Mouse (Mus musculus): ENCODE measurements around the gene Slc2a4. TPM values are rescaled to one million over a fixed set of nuclear protein-coding genes. Genes with fewer than 3 reads are reported as not detected.

Slc2a4 gene
- 100 to 1,000 TPM; 158 to 236 TPM for total RNA-seq (2021)
- long read RNA-seq, experiment 1, transcript Slc2a4-201 (11 exons, 2,524 nt) = major isoform, 155 of 235 reads
- long read RNA-seq, experiment 1, partial matches to known transcripts = 49 of 235 reads
- long read RNA-seq, experiment 1, other reads (novel, unspliced or antisense) = 29 of 235 reads
- long read RNA-seq, experiment 2, transcript Slc2a4-201 (11 exons, 2,524 nt) = major isoform, 183 of 250 reads
- long read RNA-seq, experiment 2, partial matches to known transcripts = 42 of 250 reads
- long read RNA-seq, experiment 2, other reads (novel, unspliced or antisense) = 24 of 250 reads

- intact Hi-C loops (cut with DNase I; ENCODE audit: low total_unique reads) = no loop called here
- DNase-seq = peak; percentile 96
Observed at GRCm38 (mm10) chr11:69948066-69948762, at the start of gene Slc2a4. TSS of gene Slc2a4 (minus strand) at chr11:69948188.

- DNase-seq = peak; percentile 93
- intact Hi-C loops (cut with DNase I; ENCODE audit: low total_unique reads) = no loop called here
Observed at GRCm38 (mm10) chr11:69997070-69997509, 49.1 kb upstream of the Slc2a4 start.

GRCm38 (mm10) chr11:69996161-69997061 is 48.4 kb upstream of the Slc2a4 start:
- DNase-seq = peak; percentile 76
- intact Hi-C loops (cut with DNase I; ENCODE audit: low total_unique reads) = no loop called here

GRCm38 (mm10) chr11:69995391-69995960 is 47.5 kb upstream of the Slc2a4 start, which contains the start of gene Phf23:
TSS of gene Phf23 (plus strand) at chr11:69995777.
- intact Hi-C loops (cut with DNase I; ENCODE audit: low total_unique reads) = no loop called here
- peak; percentile 98 for DNase-seq

GRCm38 (mm10) chr11:69994401-69995090 is 46.6 kb upstream of the Slc2a4 start:
- intact Hi-C loops (cut with DNase I; ENCODE audit: low total_unique reads) = no loop called here
- DNase-seq = no peak

DNA sequence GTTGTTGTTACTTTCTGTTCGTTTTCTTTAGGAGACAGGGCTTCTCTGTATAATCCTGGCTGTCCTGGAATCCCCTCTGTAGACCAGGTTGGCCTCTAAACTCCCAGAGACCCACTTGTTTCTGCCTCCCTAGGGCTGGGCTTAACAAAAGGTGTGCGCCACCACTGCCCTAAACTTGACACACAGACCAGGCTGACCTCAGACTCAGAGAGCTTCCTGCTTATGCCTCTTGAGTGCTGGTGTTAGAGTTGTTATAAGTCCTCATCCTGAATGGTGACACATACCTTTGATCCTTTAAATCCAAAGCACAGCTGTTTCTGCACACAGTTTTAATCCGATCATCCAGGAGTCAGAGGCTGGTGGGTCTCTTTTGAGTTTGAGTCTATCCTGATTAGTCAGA is 44.9 kb upstream of the Slc2a4 start:
- DNase-seq = no peak
- intact Hi-C loops (cut with DNase I; ENCODE audit: low total_unique reads) = no loop called here

DNA sequence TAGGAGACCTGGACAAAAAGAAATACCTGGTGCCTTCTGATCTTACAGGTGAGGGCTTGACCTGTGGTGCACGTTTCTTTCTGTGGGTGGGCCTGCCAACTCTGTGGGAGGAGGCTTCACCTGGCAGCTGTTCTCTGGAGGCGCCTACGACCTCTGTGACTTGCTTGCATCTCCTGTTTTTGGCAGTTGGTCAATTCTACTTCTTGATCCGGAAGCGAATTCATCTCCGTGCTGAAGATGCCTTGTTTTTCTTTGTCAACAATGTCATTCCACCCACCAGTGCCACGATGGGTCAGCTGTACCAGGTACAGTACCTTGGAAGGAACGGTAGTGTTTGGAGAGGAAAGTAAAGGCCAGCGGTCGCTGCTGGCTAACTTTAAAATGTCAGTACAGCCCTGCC is 44.4 kb upstream of the Slc2a4 start:
- intact Hi-C loops (cut with DNase I; ENCODE audit: low total_unique reads) = no loop called here

GRCm38 (mm10) chr11:69991711-69992110 is 43.7 kb upstream of the Slc2a4 start:
- DNase-seq = no peak
- intact Hi-C loops (cut with DNase I; ENCODE audit: low total_unique reads) = no loop called here

More for the DNA sequence above, 44.4 kb upstream of the Slc2a4 start:
- DNase-seq = no peak

GRCm38 (mm10) chr11:69990850-69991691 is 43.1 kb upstream of the Slc2a4 start, which contains the start of gene Gabarap:
TSS of gene Gabarap (plus strand) at chr11:69991143.
- DNase-seq = peak; percentile 97
- intact Hi-C loops (cut with DNase I; ENCODE audit: low total_unique reads) = no loop called here

DNA sequence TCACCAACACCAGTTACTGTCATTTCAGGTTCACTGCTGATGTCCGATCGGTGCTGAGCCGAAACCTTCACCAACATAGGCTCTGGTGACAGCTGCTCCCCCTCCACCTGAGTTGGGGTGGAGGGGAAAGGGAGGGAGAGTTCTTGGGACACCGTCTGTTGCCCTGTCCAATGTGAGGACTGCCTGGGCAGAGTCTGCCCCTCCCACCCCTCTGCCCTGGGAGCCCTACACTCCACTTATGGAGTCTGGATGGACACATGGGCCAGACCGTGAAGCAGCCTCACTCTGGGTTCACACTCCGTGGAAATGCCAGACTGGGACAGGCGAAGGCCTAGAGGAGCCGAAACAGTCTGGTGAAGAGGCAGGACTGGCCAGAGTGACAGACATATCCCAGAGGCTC is 42.0 kb upstream of the Slc2a4 start:
- intact Hi-C loops (cut with DNase I; ENCODE audit: low total_unique reads) = no loop called here
- DNase-seq = no peak

GRCm38 (mm10) chr11:69984431-69984830 is 36.4 kb upstream of the Slc2a4 start:
- intact Hi-C loops (cut with DNase I; ENCODE audit: low total_unique reads) = no loop called here
- no peak for DNase-seq

DNA sequence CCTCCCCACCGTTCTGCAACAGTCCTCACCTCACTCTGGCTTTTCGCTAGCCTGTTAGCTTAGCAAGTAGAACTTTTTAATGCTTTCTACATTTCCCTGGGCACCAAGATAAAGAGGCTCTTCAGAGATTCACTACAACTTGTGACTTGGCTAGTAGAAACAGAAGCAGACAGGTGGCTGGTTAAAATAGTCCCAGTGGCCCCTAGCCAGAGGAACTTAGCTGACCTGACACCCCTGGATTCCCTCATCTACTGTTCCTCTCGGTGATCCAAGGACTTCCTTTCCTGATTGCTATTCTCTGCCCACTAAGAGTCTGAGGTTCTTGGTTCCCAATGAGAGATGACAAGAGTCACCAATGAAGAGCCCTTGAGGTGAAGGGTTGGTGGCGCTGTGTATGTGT is 35.4 kb upstream of the Slc2a4 start:
- peak; percentile 52 for DNase-seq
- intact Hi-C loops (cut with DNase I; ENCODE audit: low total_unique reads) = no loop called here

DNA sequence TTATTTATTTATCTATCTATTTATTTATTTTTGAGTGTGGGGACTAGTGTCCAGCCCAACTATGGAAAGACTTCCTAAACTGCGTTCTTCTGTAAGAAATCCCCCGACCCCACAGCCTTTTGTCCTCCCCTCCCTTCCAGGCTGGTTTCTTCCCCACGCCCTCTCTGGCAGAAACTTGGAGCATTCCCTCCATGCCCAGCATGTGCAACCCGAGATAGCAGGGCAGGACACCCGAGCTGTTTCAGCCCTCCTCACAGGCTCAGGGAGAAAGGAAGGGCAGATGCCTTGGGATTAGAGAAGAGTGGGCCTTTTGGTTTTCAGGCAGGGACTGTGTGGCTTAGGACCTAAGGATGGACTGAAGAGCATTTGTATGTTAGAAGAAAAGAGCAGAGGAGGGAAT is 34.9 kb upstream of the Slc2a4 start:
- peak; percentile 66 for DNase-seq
- intact Hi-C loops (cut with DNase I; ENCODE audit: low total_unique reads) = no loop called here

GRCm38 (mm10) chr11:69982225-69982624 is 34.2 kb upstream of the Slc2a4 start, which contains the start of gene Elp5:
TSS of gene Elp5 (minus strand) at chr11:69982517.
- no peak for DNase-seq
- intact Hi-C loops (cut with DNase I; ENCODE audit: low total_unique reads) = no loop called here

DNA sequence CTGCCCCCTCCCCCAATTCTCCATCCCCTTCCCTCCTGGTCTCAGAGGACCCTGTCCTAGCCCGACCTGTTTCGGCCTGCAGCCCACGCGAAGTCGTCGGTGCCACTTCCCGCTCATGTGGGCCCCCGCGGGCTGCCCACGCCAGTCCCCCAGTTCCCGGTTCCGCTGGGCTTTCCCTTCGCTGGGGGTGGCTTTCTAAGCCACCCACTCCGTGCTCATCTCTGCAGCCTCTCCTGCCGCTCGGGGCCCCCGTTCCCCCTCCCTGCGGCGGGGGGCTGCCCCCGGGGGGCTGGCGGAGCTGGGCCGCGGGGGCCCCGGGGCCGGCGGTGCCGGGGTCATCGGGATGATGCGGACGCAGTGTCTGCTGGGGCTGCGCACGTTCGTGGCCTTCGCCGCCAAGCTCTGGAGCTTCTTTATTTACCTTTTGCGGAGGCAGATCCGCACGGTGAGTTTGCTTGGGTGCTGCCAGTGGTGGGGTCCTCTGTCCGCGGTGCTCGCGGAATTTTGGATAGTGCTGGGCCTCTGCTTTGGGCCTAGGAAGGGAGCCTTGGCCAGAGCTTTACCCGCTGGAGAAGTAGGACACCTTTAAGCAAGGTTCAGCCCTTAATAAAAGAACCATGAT is 33.3 kb upstream of the Slc2a4 start, which contains the start of gene Ctdnep1:
Ctdnep1 (plus strand) TSS at position 16 of the 622 bp plus-strand sequence.
- DNase-seq = no peak
- intact Hi-C loops (cut with DNase I; ENCODE audit: low total_unique reads) = no loop called here

- DNase-seq = peak; percentile 92
- intact Hi-C loops (cut with DNase I; ENCODE audit: low total_unique reads) = no loop called here
Observed at GRCm38 (mm10) chr11:69980196-69981140, 32.5 kb upstream of the Slc2a4 start.
